Mouse (Mus musculus): ENCODE data around the gene Nadk2.

Gene Nadk2

DNA sequence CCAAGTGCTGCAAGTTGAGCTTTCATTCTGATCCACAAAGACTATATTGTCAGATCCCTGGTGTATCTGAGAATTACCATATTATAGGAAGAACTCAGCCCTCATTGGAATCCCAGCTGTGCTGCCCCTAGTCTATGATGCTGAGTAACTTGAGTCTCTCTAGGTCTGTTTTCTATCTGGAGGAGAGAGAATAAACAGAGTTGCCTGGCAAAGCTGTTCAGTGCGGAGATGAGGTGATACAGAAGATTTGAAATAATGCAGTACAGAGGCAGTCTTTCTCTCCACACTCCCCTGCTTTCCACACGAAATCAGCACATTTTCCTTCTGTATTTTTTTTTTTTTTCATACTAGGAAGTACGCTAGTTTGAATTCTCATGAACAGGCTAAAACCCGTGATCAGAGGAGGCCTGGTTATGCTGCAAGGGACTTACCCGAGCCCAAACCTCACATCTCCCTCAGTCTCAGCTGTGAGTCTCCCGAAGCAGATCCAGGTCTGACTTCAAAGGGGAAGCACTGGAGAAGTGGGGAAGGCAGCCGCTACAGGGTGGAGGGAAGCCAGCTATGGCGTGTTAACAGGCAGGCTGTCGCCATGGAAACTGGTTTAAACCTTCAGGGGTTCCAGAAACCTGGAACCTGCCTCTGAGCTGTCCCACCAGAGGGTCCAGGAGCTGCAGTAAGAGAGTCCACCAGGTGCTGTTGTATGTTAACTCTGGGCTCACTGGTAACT lies 59.9 kb downstream of the Nadk2 start:
- DNase-seq (ENCODE audit: low read depth, low spot score): no peak

DNA sequence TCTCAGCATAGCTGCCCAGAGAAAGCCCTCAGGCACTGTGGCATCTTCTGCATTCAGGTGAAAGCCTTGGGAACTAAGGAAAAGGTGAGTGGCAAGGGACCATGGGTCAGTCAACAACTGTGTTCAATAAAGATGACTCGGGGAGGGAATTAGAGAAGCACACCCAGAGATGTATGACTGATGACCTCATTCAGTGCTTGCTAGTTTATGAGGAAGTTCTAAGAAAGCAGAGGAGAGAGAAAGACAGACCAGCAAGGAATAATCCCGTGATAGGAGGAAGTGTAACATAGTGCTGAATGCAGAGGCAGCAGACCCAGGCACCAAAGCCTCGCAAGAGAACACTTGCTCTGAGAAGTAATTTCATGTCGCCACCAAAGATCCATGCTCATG lies 60.4 kb downstream of the Nadk2 start:
- no peak for DNase-seq (ENCODE audit: low read depth, low spot score)

GRCm38 (mm10) chr15:9132693-9133443 lies 61.8 kb downstream of the Nadk2 start:
- no peak for DNase-seq (ENCODE audit: low read depth, low spot score)

- no peak for DNase-seq (ENCODE audit: low read depth, low spot score)
Observed at GRCm38 (mm10) chr15:9134891-9135507, 63.9 kb downstream of the Nadk2 start.

DNA sequence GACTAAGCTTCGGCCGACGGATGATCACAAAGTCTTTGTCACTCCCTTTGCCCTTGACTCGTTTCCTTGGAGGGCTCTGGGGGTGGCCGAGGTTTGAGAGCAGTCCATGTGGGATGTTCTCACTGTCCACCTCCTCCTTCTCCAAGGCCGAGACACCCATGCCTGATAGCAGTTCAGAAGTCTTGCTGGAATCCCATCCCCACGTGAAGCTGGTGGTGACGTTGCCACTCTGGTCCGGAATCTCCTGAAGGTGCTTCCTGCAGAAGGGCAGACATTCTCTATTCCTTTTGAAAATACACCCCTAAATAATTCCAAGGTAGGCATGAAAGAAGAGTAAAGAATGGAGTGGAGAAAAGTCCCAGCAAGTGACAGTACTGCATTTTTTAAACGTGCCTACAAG lies 68.4 kb downstream of the Nadk2 start:
- no peak for DNase-seq (ENCODE audit: low read depth, low spot score)

DNA sequence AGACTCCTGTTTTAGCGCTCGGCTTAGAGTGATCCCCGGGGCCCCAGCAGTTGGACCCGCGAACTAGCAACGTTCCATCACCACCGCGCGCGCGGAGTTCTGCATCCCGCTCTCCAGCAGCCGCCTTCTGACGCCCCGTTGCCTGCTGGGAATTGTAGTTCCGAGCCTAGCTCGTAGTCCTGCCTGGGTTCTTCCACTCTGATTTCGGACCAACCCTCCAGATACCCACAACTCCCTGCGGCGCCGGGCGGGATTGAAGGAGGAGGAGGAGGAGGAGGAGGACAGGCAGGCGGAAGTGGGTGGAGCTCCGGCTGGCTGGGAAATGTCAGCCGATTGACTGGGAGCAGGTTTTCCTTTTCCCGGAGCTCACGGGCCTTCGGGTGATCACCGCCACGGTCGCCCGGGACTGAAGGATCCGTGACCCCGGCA lies 69.2 kb downstream of the Nadk2 start, which contains the start of gene Lmbrd2:
TSS of gene Lmbrd2 (plus strand) at position 299 of the 429 bp plus-strand sequence.
- peak; percentile 94 for DNase-seq (ENCODE audit: low read depth, low spot score)

DNA sequence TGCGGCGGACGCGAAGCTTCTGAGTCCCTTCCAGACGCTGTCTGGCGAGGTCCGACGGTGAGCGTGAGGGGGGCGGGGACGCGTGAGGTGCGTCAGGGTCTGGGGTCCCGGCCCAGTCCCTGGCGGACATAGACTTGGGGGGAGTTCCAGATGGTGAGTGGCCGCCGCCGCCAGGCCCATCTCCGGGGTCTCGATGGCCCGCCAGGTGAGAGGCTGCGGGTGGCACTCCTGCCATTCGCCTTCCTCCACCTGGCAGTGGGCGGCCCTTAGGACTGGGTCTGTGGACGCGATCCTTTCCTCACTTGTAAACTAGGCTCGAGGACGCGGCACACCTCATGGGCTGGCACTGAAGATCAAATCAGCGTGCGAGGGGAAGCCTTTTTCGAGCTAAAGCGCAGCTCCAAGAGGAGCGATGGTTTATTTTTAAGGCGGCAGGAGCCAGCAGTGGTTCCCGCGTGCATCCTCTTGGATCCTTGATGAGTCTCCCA lies 69.7 kb downstream of the Nadk2 start:
- DNase-seq (ENCODE audit: low read depth, low spot score): no peak

GRCm38 (mm10) chr15:9155325-9155724 lies 84.3 kb downstream of the Nadk2 start, which contains the start of gene Skp2:
Gene Skp2, minus strand, starts transcription at chr15:9155425.
- no peak for DNase-seq (ENCODE audit: low read depth, low spot score)
